Mouse (Mus musculus) adrenal gland, adult (tissue): ENCODE measurements around the gene Siah1b.

ENCODE experiments used
- DNase-seq, 2 experiments: peaks; one replicate each; pipeline ENCODE4 v3.0.0; 2022 to 2023; ENCODE audit warnings: low spot score in 1 of 2; ENCODE audit not compliant: inconsistent age in 2 of 2

Siah1b gene

GRCm38 (mm10) chrX:164076040-164076775 is at the start of gene Siah1b:
Gene Siah1b, minus strand, starts transcription at chrX:164076493.
- DNase-seq: peak; percentile 93 to 97

DNA sequence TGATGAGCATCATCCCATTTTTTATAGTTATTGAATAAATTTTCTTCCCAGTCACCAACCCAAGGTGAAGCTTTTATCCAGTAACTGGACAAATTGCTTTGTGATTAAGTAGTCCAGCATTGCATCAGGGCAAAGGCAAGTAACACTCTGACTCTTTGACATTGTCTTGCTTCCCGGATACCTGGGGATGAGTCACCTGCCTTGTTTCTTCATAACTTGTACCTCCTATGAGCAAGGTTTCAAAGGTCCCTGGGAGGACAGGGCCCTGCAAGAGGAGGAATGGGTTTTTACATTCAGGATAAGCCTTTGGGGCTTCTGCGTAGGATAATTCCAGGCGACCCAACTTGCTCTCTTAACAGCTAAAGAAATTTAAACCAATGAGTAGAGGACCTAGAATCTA is 47.6 kb upstream of the Siah1b start:
- no peak for DNase-seq

GRCm38 (mm10) chrX:164113744-164114143 is 37.5 kb upstream of the Siah1b start:
- DNase-seq: no peak

- no peak for DNase-seq
Observed at GRCm38 (mm10) chrX:164111146-164111545, 34.9 kb upstream of the Siah1b start.

DNA sequence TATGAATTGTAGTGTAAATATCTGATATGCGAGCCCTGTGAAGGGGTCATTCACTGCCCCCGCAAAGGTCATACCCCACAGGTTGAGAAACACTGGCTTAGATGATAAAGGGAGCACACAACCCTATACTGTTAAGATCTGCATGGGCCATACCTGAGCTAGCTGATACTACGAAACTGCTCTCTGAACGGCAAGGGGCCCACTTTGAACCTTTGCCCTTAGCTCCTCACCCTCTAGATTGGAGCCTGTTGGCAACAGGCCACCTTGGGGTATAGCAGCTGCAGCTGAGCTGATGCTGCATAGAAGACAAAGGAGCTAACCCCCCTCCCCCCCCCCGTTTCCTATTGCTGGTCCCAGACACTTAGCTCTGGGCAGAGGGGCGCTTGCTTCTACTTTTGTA is 26.4 kb upstream of the Siah1b start:
- no peak for DNase-seq

DNA sequence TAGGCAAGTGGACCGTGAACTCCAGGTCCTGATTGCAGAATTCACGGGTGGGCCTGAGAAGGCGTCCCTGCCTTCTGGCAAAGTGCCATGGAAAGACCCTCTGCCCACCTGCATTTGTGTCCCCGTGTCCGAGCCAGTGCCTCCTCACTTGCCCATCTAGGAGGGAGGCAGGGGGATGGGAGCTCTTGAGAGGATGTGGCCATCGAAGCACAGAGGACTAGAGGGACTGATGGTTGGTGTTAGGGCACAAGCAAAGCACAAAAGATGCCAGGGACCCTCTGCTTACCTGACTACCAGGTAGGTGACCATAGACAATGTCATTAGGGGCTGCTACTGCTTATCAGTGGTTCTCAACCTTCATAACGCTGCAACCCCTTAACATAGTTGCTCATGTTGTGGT is 25.9 kb upstream of the Siah1b start:
- DNase-seq: no peak

DNA sequence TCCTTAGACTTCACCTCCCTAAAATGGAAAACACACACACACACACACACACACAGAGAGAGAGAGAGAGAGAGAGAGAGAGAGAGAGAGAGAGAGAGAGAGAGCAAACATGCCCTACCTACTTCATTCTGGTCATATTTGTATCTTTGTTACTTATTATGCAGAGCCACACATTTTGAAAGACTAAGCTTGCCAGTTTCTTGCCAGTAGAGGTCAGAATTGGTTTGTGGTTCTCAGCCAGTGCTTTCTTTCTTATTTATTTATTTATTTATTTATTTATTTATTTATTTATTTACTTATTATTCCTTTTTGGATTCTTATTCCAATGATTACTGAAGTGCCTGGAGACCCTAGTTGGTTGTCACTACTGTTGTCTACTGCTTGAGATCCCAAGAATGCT is 25.2 kb upstream of the Siah1b start:
- DNase-seq: no peak

DNA sequence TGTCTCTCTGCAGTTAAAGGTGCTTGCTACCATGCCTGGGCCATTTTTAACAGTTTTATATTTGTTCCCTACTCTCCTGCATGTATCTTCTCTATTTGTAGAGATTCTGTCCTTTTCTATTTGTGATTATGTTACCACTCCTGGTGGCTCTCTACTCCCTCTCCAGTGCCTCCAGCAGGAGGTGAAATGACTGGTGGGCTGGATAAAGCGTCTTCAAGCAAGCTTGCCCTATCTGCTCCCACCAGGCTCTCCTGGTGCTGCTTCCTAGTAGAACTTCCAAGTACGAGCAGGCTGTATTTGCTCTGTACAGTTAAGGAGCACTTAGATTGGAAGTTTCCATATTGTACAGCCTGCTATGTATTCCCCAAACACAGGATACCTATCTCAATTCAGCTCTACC is 19.5 kb upstream of the Siah1b start:
- DNase-seq: no peak

DNA sequence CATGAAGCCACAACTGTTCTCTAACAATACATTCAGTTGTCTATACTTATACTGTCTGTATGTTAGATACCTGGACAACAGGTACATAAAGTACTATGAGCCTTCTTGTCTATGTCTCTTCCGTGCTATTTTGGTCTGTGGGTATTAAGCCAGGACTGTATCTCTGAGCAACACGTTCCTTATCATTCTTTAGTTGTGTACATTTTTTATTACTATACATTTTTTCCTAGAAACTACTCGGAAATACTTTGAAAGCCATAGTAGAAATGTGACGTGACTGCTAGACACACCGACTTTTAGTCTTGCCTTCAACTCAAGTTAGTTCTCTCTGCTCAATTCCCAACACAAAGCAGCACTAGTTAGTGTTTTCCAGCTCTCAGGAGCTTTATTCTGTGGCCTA is 17.1 kb upstream of the Siah1b start:
- no peak for DNase-seq

- peak in 1 of 2 experiments; percentile 26 for DNase-seq
Observed at GRCm38 (mm10) chrX:164092300-164093169, 16.2 kb upstream of the Siah1b start.

- DNase-seq: no peak
Observed at GRCm38 (mm10) chrX:164089916-164090315, 13.6 kb upstream of the Siah1b start.

DNA sequence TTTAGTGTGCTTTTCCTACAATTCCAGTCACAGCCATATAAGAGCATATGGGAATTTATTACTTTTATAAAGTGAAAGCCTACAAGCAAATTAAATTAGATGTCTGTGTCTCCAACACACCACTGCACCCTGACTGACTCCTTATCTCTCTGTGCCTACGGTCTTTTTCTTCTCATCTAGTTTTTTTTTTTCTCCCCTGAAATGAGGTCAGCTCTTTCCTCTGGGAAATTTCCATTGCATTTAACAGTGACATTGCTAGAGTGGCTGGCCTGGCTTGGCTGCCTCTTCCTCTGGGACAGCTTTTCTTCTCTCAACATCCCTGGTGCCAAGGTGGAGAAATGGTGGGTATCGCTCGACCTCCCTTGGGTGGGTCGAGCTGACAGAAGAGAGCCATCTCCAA is 12.3 kb upstream of the Siah1b start, which contains the start of gene Cltrn:
TSS of gene Cltrn (plus strand) at position 249 of the 400 bp plus-strand sequence.
- DNase-seq: peak; percentile 27 to 63

- DNase-seq: no peak
Observed at GRCm38 (mm10) chrX:164082030-164082429, 5.7 kb upstream of the Siah1b start.

GRCm38 (mm10) chrX:164068968-164069367 is 7.3 kb downstream of the Siah1b start:
- DNase-seq: no peak

DNA sequence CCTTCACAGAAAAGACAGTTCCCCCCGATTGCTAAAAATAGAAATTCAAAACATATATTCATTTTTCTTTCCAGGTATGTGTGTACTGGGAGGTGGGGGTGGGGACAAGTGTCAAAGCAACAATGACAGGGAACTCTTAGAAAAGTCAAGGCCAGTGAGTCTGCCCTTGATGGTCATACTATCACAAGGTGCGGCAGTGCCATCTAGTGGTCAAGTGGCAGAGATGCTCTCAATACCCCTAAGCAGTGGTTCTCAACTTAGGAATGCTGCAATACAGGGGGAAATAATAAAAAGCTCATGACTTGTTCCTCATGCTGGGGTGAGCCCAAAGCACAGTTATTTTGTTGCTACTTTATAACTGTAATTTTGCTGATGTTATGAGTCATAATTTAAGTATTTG is 10.1 kb downstream of the Siah1b start:
- peak; percentile 58 to 83 for DNase-seq

DNA sequence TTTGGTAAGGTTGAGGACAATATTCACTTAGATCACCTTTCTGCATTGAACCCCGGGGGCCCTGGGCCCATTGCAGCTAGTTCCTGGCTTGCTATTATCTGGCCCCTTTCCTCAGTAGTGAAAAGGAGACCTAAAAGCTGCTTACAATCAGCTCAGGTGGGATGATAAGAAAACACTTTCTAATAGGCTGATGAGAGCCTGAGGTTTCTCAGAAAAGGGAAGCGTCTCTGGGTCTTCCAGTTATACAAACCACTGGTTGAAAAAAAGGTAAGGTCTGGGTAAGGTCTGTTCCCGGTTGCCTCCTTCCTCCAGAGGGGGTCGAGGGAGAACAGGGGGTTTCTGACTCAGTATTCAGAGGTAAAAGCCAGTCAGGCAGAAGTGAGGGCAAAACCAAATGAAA is 17.2 kb downstream of the Siah1b start:
- no peak for DNase-seq

- DNase-seq: no peak
Observed at GRCm38 (mm10) chrX:164058523-164058922, 17.8 kb downstream of the Siah1b start.

DNA sequence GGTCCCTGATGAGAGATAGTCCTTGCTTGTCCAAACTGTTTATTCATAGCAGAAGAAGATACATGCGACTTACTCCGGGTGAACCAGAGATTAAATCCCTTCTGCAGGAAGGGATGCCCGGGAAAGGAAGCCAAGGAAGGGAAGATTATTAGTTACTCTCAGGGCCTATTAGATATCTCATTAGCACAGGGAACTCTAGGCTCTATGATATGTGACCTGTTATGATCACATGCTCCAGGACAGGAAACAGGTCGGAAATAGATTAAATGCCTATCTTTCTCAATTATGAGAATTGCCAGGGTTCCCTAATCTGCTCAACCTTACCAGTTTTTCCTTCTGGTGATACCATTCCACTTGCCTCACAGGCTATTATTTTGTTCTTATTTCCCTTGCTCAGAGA is 20.6 kb downstream of the Siah1b start:
- no peak for DNase-seq

GRCm38 (mm10) chrX:164046736-164047135 is 29.6 kb downstream of the Siah1b start:
- no peak for DNase-seq

- DNase-seq: no peak
Observed at GRCm38 (mm10) chrX:164042069-164042468, 34.2 kb downstream of the Siah1b start.

DNA sequence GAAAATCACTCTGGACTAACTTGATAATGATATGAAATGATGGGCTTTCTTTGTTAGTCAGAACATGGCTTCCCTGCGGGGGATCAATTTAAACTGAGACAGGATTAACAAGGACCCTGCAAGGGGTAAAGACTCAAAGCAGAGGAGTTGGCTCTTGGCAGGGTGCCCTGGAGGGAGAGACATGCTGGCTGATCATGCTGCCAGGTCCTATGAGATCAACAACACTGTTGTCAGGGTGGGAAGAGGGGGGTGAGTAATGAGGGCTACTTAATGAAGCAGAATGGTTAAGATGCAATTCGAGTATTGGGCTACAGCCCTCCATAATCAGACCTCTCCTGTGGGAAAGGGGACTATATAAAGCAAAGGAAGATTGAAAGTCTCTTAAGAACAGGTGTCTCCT is 37.4 kb downstream of the Siah1b start:
- DNase-seq: no peak

DNA sequence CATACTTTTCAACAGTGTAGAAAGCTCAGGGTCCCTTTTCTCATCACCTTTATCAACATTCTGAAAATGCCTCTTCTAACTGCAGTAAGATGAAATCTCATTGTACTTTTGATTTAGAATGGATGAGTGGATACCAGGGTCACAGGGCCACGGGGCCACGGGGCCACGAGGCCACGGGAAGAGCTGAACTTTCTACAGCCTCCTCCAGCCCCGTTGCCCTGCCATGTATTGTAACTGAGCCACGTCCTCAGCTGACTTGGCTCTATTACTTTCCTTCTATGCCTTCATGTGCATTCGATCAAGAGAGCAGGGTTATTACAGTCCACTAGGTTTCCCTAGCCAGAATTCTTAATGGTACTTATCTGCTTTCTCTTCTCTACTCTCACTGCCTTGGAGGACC is 40.4 kb downstream of the Siah1b start:
- no peak for DNase-seq
